Mouse (Mus musculus): ENCODE measurements around the gene Bphl. TPM values are rescaled to one million over a fixed set of nuclear protein-coding genes. Genes with fewer than 3 reads are reported as not detected.

Gene Bphl
- total RNA-seq, 1 experiment, result 9.6 TPM

DNA sequence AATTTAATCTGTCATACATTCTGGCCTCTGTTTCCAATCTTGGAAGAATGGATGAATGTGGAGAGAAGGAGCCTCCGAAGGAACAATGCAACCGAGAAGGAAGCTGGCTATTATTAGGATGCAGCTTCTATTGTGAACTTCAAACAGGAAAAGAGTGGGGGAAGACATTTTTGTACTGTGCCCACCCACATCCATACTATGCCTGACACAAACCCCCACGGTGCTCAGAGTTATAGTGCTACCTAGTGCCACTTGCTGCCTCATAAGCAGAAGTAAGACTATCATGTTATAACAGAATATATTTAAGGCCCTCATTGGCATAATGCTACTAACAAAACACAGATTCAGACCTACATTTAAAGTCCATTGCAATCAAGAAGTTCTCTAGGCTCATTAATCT is 52.0 kb downstream of the Bphl start:
- DNase-seq (ENCODE audit: low read depth, low spot score), result no peak
- Histone ChIP-seq H3K27ac (ENCODE audit: insufficient read depth, low read depth, low read length, poor library complexity, severe bottlenecking) (no peak overlapping the region), H3K4me3 (ENCODE audit: insufficient read depth in 1 of 2, low read depth in 1 of 2, low read length in 2 of 2, poor library complexity in 1 of 2, severe bottlenecking in 1 of 2) (no peak overlapping the region), H3K9ac (ENCODE audit: insufficient read depth, low read depth, low read length, poor library complexity, severe bottlenecking) (no peak overlapping the region), H3K4me1 (ENCODE audit: control insufficient read depth in 2 of 2, insufficient read depth in 2 of 2, low read length in 2 of 2, poor library complexity in 1 of 2) (peaks cover under 1 to 17% of the 10 kb centered on the region in 2 experiments; a peak in 3 of 4 replicates), H3K9me3 (ENCODE audit: control insufficient read depth, insufficient read depth, low read depth, low read length) (no peaks in the 10 kb centered on the region), H3K36me3 (ENCODE audit: control insufficient read depth, insufficient read depth, low read length, poor library complexity, severe bottlenecking) (no peaks in the 10 kb centered on the region)
- TF ChIP-seq ZC3H11A (IDR thresholded peaks at IDR 0.05; ENCODE audit: borderline replicate concordance, low read depth, low read length), result no peak
- TF ChIP-seq HCFC1 (IDR thresholded peaks at IDR 0.05; ENCODE audit: borderline replicate concordance, insufficient read depth, low read length), result no peak
- in situ Hi-C loops (cut with MboI; ENCODE audit: low sequenced_read_pairs in 2 of 2, unreplicated experiment in 2 of 2), result no loop called here

DNA sequence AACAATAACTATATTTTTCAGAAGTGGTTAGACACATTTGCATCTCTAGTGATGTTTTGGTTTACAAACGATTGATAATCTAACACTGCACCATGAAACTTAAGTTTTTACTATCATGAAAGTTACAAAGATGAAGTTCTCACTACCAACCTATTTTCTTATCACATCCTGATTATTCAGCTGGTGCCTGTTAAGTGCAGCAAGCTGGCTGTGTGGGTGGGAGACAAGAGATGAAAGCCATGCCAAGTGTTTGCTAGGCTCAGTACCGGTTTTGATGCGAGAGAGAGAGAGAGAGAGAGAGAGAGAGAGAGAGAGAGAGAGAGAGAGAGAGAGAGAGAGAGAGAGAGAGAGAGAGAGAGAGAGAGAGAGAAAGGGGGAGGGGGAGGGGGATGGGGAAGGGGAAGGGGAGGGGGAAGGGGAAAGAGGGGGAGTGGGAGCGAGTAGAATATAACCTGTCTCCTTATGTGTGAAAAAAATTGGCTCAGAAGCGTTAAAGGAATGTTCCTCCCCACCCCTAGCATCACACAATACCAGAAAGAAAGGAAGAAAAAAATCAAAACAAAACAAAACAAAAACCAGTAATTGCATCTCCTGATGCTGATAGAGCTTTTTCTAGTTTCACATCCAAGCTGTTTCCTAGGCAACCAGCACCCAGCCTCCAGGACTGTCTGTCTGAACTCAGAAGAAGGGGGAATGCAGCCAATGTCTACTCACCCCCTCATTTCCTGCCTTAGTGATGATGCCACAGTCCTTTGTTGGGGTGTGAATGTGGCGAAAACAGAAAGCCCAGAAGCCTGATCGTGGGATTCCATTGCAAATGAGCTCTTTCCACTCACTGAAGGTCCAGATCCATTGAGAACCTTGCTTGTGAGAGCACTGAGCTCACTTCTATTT is 58.4 kb downstream of the Bphl start:
- Histone ChIP-seq H3K9ac (ENCODE audit: insufficient read depth, low read depth, low read length, poor library complexity, severe bottlenecking) (no peak overlapping the region), H3K9me3 (ENCODE audit: control insufficient read depth, insufficient read depth, low read depth, low read length) (no peaks in the 10 kb centered on the region), H3K4me3 (ENCODE audit: insufficient read depth in 1 of 2, low read depth in 1 of 2, low read length in 2 of 2, poor library complexity in 1 of 2, severe bottlenecking in 1 of 2) (no peak overlapping the region), H3K27ac (ENCODE audit: insufficient read depth, low read depth, low read length, poor library complexity, severe bottlenecking) (no peak overlapping the region), H3K4me1 (ENCODE audit: control insufficient read depth in 2 of 2, insufficient read depth in 2 of 2, low read length in 2 of 2, poor library complexity in 1 of 2) (peaks cover 2 to 7% of the 10 kb centered on the region in 2 experiments; a peak in 2 of 4 replicates), H3K36me3 (ENCODE audit: control insufficient read depth, insufficient read depth, low read length, poor library complexity, severe bottlenecking) (no peaks in the 10 kb centered on the region)
- TF ChIP-seq MAFK (IDR thresholded peaks at IDR 0.05; ENCODE audit: insufficient read depth, low read depth, low read length) (no peak), ZC3H11A (IDR thresholded peaks at IDR 0.05; ENCODE audit: borderline replicate concordance, low read depth, low read length) (no peak), ZNF384 (IDR thresholded peaks at IDR 0.05; ENCODE audit: low read depth, low read length) (no peak)
- DNase-seq (ENCODE audit: low read depth, low spot score), result no peak
- in situ Hi-C loops (cut with MboI; ENCODE audit: low sequenced_read_pairs in 2 of 2, unreplicated experiment in 2 of 2), result no loop called here

DNA sequence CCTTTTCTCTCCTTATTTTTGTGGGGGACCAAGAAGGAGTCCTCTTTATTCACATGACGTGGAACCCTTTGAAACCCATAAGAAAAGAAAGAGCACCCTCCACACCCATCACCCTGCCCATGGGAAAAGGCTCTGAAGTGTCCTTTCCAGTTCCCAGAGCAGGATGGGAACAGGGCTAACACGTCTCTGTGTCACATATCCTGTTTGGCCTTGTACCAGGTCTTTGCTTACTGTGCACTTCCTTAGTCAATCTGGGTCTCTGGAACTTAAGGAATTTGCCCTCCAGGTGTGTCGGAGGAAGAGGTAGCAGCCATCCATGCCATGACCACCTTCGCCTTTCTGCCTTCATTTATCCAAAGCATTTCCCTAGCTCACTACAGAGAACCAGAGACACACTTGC is 59.1 kb downstream of the Bphl start:
- H3K9me3 ChIP-seq (ENCODE audit: control insufficient read depth, insufficient read depth, low read depth, low read length), result no peaks in the 10 kb centered on the region
- in situ Hi-C loops (cut with MboI; ENCODE audit: low sequenced_read_pairs in 2 of 2, unreplicated experiment in 2 of 2), result no loop called here
- no peak overlapping the region for H3K9ac ChIP-seq (ENCODE audit: insufficient read depth, low read depth, low read length, poor library complexity, severe bottlenecking)
- no peak overlapping the region for H3K4me3 ChIP-seq (ENCODE audit: insufficient read depth in 1 of 2, low read depth in 1 of 2, low read length in 2 of 2, poor library complexity in 1 of 2, severe bottlenecking in 1 of 2)
- no peak for DNase-seq (ENCODE audit: low read depth, low spot score)
- H3K36me3 ChIP-seq (ENCODE audit: control insufficient read depth, insufficient read depth, low read length, poor library complexity, severe bottlenecking), result no peaks in the 10 kb centered on the region
- no peak for TF ChIP-seq MAFK (IDR thresholded peaks at IDR 0.05; ENCODE audit: insufficient read depth, low read depth, low read length)
- TF ChIP-seq HCFC1 (IDR thresholded peaks at IDR 0.05; ENCODE audit: borderline replicate concordance, insufficient read depth, low read length), result no peak
- TF ChIP-seq ZNF384 (IDR thresholded peaks at IDR 0.05; ENCODE audit: low read depth, low read length), result no peak
- TF ChIP-seq CHD2 (IDR thresholded peaks at IDR 0.05; ENCODE audit: low read depth, low read length), result no peak
- TF ChIP-seq ZC3H11A (IDR thresholded peaks at IDR 0.05; ENCODE audit: borderline replicate concordance, low read depth, low read length), result no peak
- H3K27ac ChIP-seq (ENCODE audit: insufficient read depth, low read depth, low read length, poor library complexity, severe bottlenecking), result no peak overlapping the region
- H3K4me1 ChIP-seq (ENCODE audit: control insufficient read depth in 2 of 2, insufficient read depth in 2 of 2, low read length in 2 of 2, poor library complexity in 1 of 2), result peaks cover 2 to 7% of the 10 kb centered on the region in 2 experiments; a peak in 2 of 4 replicates

GRCm38 (mm10) chr13:34097086-34097485 is 59.7 kb downstream of the Bphl start:
- H3K4me3 ChIP-seq (ENCODE audit: insufficient read depth in 1 of 2, low read depth in 1 of 2, low read length in 2 of 2, poor library complexity in 1 of 2, severe bottlenecking in 1 of 2), result no peak overlapping the region
- H3K9ac ChIP-seq (ENCODE audit: insufficient read depth, low read depth, low read length, poor library complexity, severe bottlenecking), result no peak overlapping the region
- in situ Hi-C loops (cut with MboI; ENCODE audit: low sequenced_read_pairs in 2 of 2, unreplicated experiment in 2 of 2), result no loop called here
- no peaks in the 10 kb centered on the region for H3K9me3 ChIP-seq (ENCODE audit: control insufficient read depth, insufficient read depth, low read depth, low read length)
- TF ChIP-seq HCFC1 (IDR thresholded peaks at IDR 0.05; ENCODE audit: borderline replicate concordance, insufficient read depth, low read length) (no peak), CHD2 (IDR thresholded peaks at IDR 0.05; ENCODE audit: low read depth, low read length) (no peak), MAFK (IDR thresholded peaks at IDR 0.05; ENCODE audit: insufficient read depth, low read depth, low read length) (no peak), ZNF384 (IDR thresholded peaks at IDR 0.05; ENCODE audit: low read depth, low read length) (no peak), ZC3H11A (IDR thresholded peaks at IDR 0.05; ENCODE audit: borderline replicate concordance, low read depth, low read length) (no peak)
- H3K27ac ChIP-seq (ENCODE audit: insufficient read depth, low read depth, low read length, poor library complexity, severe bottlenecking), result no peak overlapping the region
- DNase-seq (ENCODE audit: low read depth, low spot score), result no peak
- no peaks in the 10 kb centered on the region for H3K36me3 ChIP-seq (ENCODE audit: control insufficient read depth, insufficient read depth, low read length, poor library complexity, severe bottlenecking)
- peaks cover 2 to 7% of the 10 kb centered on the region in 2 experiments; a peak in 2 of 4 replicates for H3K4me1 ChIP-seq (ENCODE audit: control insufficient read depth in 2 of 2, insufficient read depth in 2 of 2, low read length in 2 of 2, poor library complexity in 1 of 2)
